Mouse (Mus musculus) skeletal muscle tissue, postnatal 0 days (tissue): Measurements from ENCODE around the gene Senp8. TPM values are rescaled to one million over a fixed set of nuclear protein-coding genes. Genes with fewer than 3 reads are reported as not detected.

Experiments used
- polyA plus RNA-seq: library from polyadenylated mRNA; unstranded; fragments of >200 nt; fragmentation: Nextera tagmentation; extraction: Ambion mirVana; gene quantifications from 2 replicates; pipeline ENCODE4 v1.2.1, GENCODE M21; 2015

Gene Senp8
- 8.8 and 9.5 TPM in 2 replicates for polyA plus RNA-seq

GRCm38 (mm10) chr9:59750267-59751065 is at the start of gene Senp8, which contains the start of gene Myo9a:
Gene Senp8, minus strand, starts transcription at chr9:59750710.
Gene Myo9a, plus strand, starts transcription at chr9:59750896.

Other genes with a start within 250 kb of the Senp8 start
- gene Hexa, start 211.2 kb downstream of the Senp8 start, polyA plus RNA-seq: 42.6 and 55.5 TPM in 2 replicates
- gene Tmem202, start 210.9 kb downstream of the Senp8 start, polyA plus RNA-seq: 0.22 and 0.60 TPM in 2 replicates
- 0.04 TPM in 1 of 2 replicates, not detected in the other for gene Celf6, start 172.8 kb downstream of the Senp8 start, polyA plus RNA-seq
- 13.4 and 14.6 TPM in 2 replicates for gene Parp6, start 133.4 kb downstream of the Senp8 start, polyA plus RNA-seq
- gene Pkm, start 94.3 kb downstream of the Senp8 start, polyA plus RNA-seq: 1,677 and 1,779 TPM in 2 replicates
- 0.36 and 0.85 TPM in 2 replicates for gene Gramd2, start 70.6 kb downstream of the Senp8 start, polyA plus RNA-seq
- 5.7 and 6.3 TPM in 2 replicates for gene Myo9a, start 186 bp upstream of the Senp8 start, polyA plus RNA-seq
- 0.32 TPM in 1 of 2 replicates, not detected in the other for gene Nr2e3, start 209.9 kb upstream of the Senp8 start, polyA plus RNA-seq